Mouse (Mus musculus) CH12.LX (cell line): ENCODE data around the gene Npcd.

Experiments used
- CTCF ChIP-seq, 2 experiments: IDR thresholded peaks in 1 of 2; conservative IDR thresholded peaks in 1 of 2; 2 replicates each; pipeline ENCODE4 v1.5.1; 2011 to 2012; ENCODE audit warnings: low read depth in 2 of 2, low read length in 2 of 2, improper control_type of control experiment in 1 of 2, inconsistent platforms in 1 of 2, mild to moderate bottlenecking in 1 of 2, moderate library complexity in 1 of 2
- JUN ChIP-seq: IDR thresholded peaks from 2 replicates; pipeline ENCODE4 v1.6.1; 2011; ENCODE audit warnings: low read depth, mild to moderate bottlenecking, low read length, improper control_type of control experiment, moderate library complexity; ENCODE audit not compliant: insufficient read depth
- POLR2A ChIP-seq: IDR thresholded peaks from 2 replicates; pipeline ENCODE4 v1.6.1; 2011; ENCODE audit warnings: low read depth, mild to moderate bottlenecking, improper control_type of control experiment, low read length

DNA sequence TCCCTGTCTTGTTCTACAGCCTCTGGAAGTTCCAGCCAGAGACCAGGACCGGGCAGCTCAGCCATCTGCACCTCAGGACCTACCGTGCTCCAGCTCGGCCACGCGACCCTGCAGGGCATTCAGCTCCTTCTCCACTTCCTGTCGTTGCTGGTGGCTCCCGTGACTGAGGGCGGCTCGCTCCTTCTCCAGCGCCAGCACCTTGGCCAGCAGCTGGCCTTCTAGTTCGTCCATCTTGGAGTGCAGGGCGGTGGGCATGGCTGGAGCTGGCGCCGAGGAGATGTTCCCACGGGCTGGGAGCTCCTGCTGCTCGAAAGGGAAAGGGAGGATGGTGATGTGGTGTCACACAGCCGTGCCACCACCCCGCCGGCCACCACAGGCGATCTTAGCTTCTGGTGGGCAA, 39.9 kb downstream of the Npcd start:
- TF ChIP-seq CTCF (conservative IDR thresholded peaks at IDR 0.05 in 1 of 2, IDR thresholded peaks at IDR 0.05 in 1 of 2; ENCODE audit: low read depth in 2 of 2, low read length in 2 of 2) (no peak), JUN (no peak), POLR2A (no peak)
